Mouse (Mus musculus) yolk sac, embryonic 10.5 days (tissue): ENCODE data around the gene Six5.

ENCODE experiments used
- DNase-seq: peaks from one replicate; pipeline ENCODE4 v3.0.0-alpha.2; 2017; ENCODE audit warnings: low spot score

Gene Six5

DNA sequence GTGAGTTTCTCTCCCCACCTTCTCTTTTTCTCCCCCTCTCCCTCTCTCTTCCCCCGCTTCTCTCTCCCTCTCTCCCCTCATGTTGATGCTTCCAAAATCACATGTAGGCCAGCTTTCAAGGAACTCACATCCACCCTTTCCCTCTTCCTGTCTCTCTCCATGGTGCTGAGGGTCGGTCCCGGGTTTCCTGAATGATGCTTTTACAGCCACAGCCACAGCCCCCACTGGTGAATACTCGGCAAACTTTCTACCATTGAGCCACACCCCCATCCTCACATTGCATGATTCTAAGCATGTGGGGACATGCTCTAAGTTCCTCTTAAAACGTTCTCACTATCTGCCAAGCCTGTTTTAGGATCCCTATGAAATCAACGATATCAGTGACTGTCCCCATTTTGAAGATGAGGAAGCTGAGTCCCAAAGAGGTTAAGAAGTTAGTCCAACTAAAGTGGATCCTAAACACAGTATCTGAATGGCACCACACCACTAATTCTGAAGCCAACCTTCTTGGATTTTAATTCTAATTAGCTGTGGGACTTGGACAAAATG is 53.2 kb downstream of the Six5 start:
- no peak for DNase-seq
